Mouse (Mus musculus) gastrocnemius, adult 2 months (tissue): Measurements from ENCODE around the gene Nucb1. TPM values are rescaled to one million over a fixed set of nuclear protein-coding genes. Genes with fewer than 3 reads are reported as not detected.
A peak's percentile ranks its signal among the peaks of the same experiment; 100 is the strongest.
"Not testable (repeated sequence)": the region's sequence is repeated elsewhere in the genome, so short reads cannot be mapped to it uniquely, and the experiment has no call there.

Experiments used
- DNase-seq: peaks from one replicate; pipeline ENCODE4 v3.0.0; 2022
- H3K27ac ChIP-seq: fragments of 200-600 bp; 2 replicates; pipeline ENCODE4 v1.8.1; 2022; ENCODE audit warnings: mild to moderate bottlenecking
- H3K4me3 ChIP-seq: fragments of 200-600 bp; 2 replicates; pipeline ENCODE4 v1.8.1; 2022; ENCODE audit warnings: mild to moderate bottlenecking, moderate library complexity
- CTCF ChIP-seq: fragments of 200-600 bp; IDR thresholded peaks from 2 replicates; pipeline ENCODE4 v1.8.1; 2022; ENCODE audit warnings: antibody characterized with exemption, mild to moderate bottlenecking, moderate library complexity
- intact Hi-C: fragments of 180-260 bp; cut with DNase I; formaldehyde crosslinking; loops from one replicate; pipeline ENCODE4 v1.15.1; 2025
- total RNA-seq, 2 experiments: library from RNA; stranded (reverse); gene quantifications; 2 replicates each; pipeline ENCODE4 v1.2.3; 2021

The Nucb1 gene
- total RNA-seq, 2 experiments from 2014 or later: 55.1 to 61.8 TPM

GRCm38 (mm10) chr7:45538163-45539041 is 28.2 kb upstream of the Nucb1 start:
- intact Hi-C loops: no loop called here
- Histone ChIP-seq H3K4me3 (peak overlapping the region; percentile 83), H3K27ac (peak overlapping the region; percentile 71)
- TF ChIP-seq CTCF: peak; percentile 26; the same call in 1 of the 2 replicates
- DNase-seq: peak; percentile 59

- H3K4me3 ChIP-seq: peak overlapping the region; percentile 83
- DNase-seq: no peak
- intact Hi-C loops: no loop called here
Measured at GRCm38 (mm10) chr7:45537602-45538001, 27.4 kb upstream of the Nucb1 start.

GRCm38 (mm10) chr7:45535676-45536075 is 25.5 kb upstream of the Nucb1 start:
- intact Hi-C loops: no loop called here
- TF ChIP-seq CTCF: no peak
- DNase-seq: no peak
- Histone ChIP-seq H3K27ac (no peak overlapping the region), H3K4me3 (no peak overlapping the region)

More at GRCm38 (mm10) chr7:45537602-45538001, 27.4 kb upstream of the Nucb1 start:
- no peak for TF ChIP-seq CTCF
- H3K27ac ChIP-seq: no peak overlapping the region; the same call in 1 of the 2 replicates

- TF ChIP-seq CTCF: no peak
- Histone ChIP-seq H3K4me3 (peak overlapping the region; percentile 56), H3K27ac (peak overlapping the region; percentile 70)
- DNase-seq: peak; percentile 56
- intact Hi-C loops: no loop called here
Measured at GRCm38 (mm10) chr7:45530643-45531042, 20.4 kb upstream of the Nucb1 start.

- Histone ChIP-seq H3K27ac (peak overlapping the region; percentile 70), H3K4me3 (peak overlapping the region; percentile 56)
- no peak for TF ChIP-seq CTCF
- DNase-seq: no peak
- intact Hi-C loops: no loop called here
Measured at GRCm38 (mm10) chr7:45529461-45529860, 19.3 kb upstream of the Nucb1 start.

GRCm38 (mm10) chr7:45527169-45527568 is 17.0 kb upstream of the Nucb1 start:
- DNase-seq, H3K4me3 ChIP-seq, intact Hi-C loops: not testable (repeated sequence)
- peak overlapping the region; percentile 100 for H3K27ac ChIP-seq

- DNase-seq: no peak
- intact Hi-C loops: loop anchor here (1.0 kb wide), 1 partner anchor 55 kb away; no protein-coding TSS in a partner anchor
- TF ChIP-seq CTCF: peak; percentile 60
- peak overlapping the region; percentile 100 for H3K27ac ChIP-seq
- H3K4me3 ChIP-seq: peak overlapping the region; percentile 92
Measured at GRCm38 (mm10) chr7:45526474-45527120, 16.4 kb upstream of the Nucb1 start.

- peak; percentile 96 for DNase-seq
- TF ChIP-seq CTCF: no peak
- H3K4me3 ChIP-seq: peak within 1 kb of the TSS; percentile 92
- H3K27ac ChIP-seq: peak within 1 kb of the TSS; percentile 100
- intact Hi-C loops: loop anchor here (1.0 kb wide), 1 partner anchor 55 kb away; no protein-coding TSS in a partner anchor
Measured at GRCm38 (mm10) chr7:45525809-45526473, 15.7 kb upstream of the Nucb1 start, which contains the start of the genes Ppp1r15a and Plekha4. Gene Ppp1r15a (minus strand): TSS chr7:45526268. Gene Plekha4 (plus strand): TSS chr7:45526330.

GRCm38 (mm10) chr7:45524841-45525621 is 14.8 kb upstream of the Nucb1 start:
- DNase-seq: peak; percentile 54
- intact Hi-C loops: no loop called here

GRCm38 (mm10) chr7:45523678-45524170 is 13.5 kb upstream of the Nucb1 start:
- DNase-seq: no peak
- intact Hi-C loops: no loop called here
- peak overlapping the region; percentile 92 for H3K27ac ChIP-seq
- TF ChIP-seq CTCF: no peak
- peak overlapping the region; percentile 92 for H3K4me3 ChIP-seq

More at GRCm38 (mm10) chr7:45524841-45525621, 14.8 kb upstream of the Nucb1 start:
- Histone ChIP-seq H3K4me3 (peak overlapping the region; percentile 92), H3K27ac (peak overlapping the region; percentile 100)
- no peak for TF ChIP-seq CTCF

GRCm38 (mm10) chr7:45522957-45523676 is 12.9 kb upstream of the Nucb1 start:
- H3K27ac ChIP-seq: peak overlapping the region; percentile 92
- TF ChIP-seq CTCF: no peak
- intact Hi-C loops: no loop called here
- no peak for DNase-seq
- peak overlapping the region; percentile 92 for H3K4me3 ChIP-seq
